Mouse (Mus musculus) intestine, postnatal 0 days (tissue): ENCODE data around the gene Uap1l1. TPM values are rescaled to one million over a fixed set of nuclear protein-coding genes. Genes with fewer than 3 reads are reported as not detected.

Experiments used
- ATAC-seq: fragments of 200-750 bp; cut with Nextera tagmentation; 2 replicates; pipeline ENCODE4 v1.8.0; 2017; ENCODE audit warnings: mild to moderate bottlenecking, moderate TSS enrichment, moderate library complexity
- H3K27ac ChIP-seq: fragments of 300-500 bp; sonication (generic); 2 replicates; pipeline ENCODE4 v1.5.1; 2014; ENCODE audit warnings: mild to moderate bottlenecking, low read depth, low read length, moderate library complexity
- H3K27me3 ChIP-seq: fragments of 300-500 bp; sonication (generic); replicated peaks from 2 replicates; pipeline ENCODE4 v1.6.1; 2014; ENCODE audit warnings: low read length, mixed read lengths; ENCODE audit not compliant: control insufficient read depth, insufficient read depth
- H3K36me3 ChIP-seq: fragments of 300-500 bp; sonication (generic); 2 replicates; pipeline ENCODE4 v1.6.1; 2014; ENCODE audit warnings: mild to moderate bottlenecking, moderate library complexity; ENCODE audit not compliant: control insufficient read depth, insufficient read depth
- H3K4me1 ChIP-seq: fragments of 300-500 bp; sonication (generic); replicated peaks from 2 replicates; pipeline ENCODE4 v1.6.1; 2014; ENCODE audit warnings: antibody characterized with exemption, low read length, mixed read lengths; ENCODE audit not compliant: control insufficient read depth, insufficient read depth
- H3K4me2 ChIP-seq: fragments of 300-500 bp; sonication (generic); replicated peaks from 2 replicates; pipeline ENCODE4 v1.6.1; 2014; ENCODE audit warnings: low read depth, mild to moderate bottlenecking, moderate library complexity
- H3K4me3 ChIP-seq: fragments of 300-500 bp; sonication (generic); 2 replicates; pipeline ENCODE4 v1.5.1; 2014; ENCODE audit warnings: low read depth, low read length
- H3K9ac ChIP-seq: fragments of 300-500 bp; sonication (generic); 2 replicates; pipeline ENCODE4 v1.6.1; 2014; ENCODE audit warnings: mild to moderate bottlenecking, low read depth, low read length
- H3K9me3 ChIP-seq: fragments of 300-500 bp; sonication (generic); 2 replicates; pipeline ENCODE4 v1.6.1; 2016; ENCODE audit warnings: mixed run types; ENCODE audit not compliant: control insufficient read depth
- CTCF ChIP-seq: sonication (generic); IDR thresholded peaks from 2 replicates; pipeline ENCODE4 v1.5.1; 2016; ENCODE audit warnings: low read depth, mild to moderate bottlenecking, control low read depth, antibody characterized with exemption, moderate library complexity
- WGBS: fragments of 180-500 bp; shearing (Covaris S2); extraction: QIAGEN DNeasy Blood & Tissue Kit; methylation state at CpG from one replicate; pipeline ENCODE4 v1.1.7; 2014; 5-methylcytosine and 5-hydroxymethylcytosine counted together
- polyA plus RNA-seq: library from polyadenylated mRNA; unstranded; fragments of >200 nt; fragmentation: Nextera tagmentation; extraction: Ambion mirVana; gene quantifications from 2 replicates; pipeline ENCODE4 v1.2.1, GENCODE M21; 2015

Gene Uap1l1
- polyA plus RNA-seq, 1 experiment from 2014 or later, result 668 TPM

DNA sequence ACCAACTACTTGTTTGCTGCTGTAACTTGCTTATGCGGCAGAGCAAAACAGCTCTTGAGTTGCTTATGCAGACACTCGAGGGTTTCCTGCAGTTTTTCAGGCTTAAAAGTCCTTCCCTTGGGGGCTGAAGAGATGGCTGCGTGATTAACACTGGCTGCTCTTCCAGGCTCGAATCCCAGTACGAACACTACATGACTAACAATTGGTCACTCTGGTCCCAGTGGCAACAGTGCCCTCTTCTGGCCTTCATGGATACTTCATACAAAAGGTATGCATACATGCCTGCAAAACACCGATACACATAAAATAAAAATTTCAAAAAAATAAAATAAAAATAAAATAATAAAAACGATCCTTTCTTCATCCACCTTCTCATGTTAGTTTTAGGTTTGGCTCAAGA is 37.0 kb downstream of the Uap1l1 start:
- no peaks in the 10 kb centered on the region for H3K36me3 ChIP-seq
- WGBS, result 41% methylated on average over 7 of the region's 7 CpGs
- no peak overlapping the region for H3K27ac ChIP-seq
- peak; percentile 76 for TF ChIP-seq CTCF
- H3K4me2 ChIP-seq, result no peak overlapping the region
- no peaks in the 10 kb centered on the region for H3K9me3 ChIP-seq
- no peaks in the 10 kb centered on the region for H3K27me3 ChIP-seq
- no peak overlapping the region for H3K4me3 ChIP-seq
- H3K9ac ChIP-seq, result no peak overlapping the region
- no peak for ATAC-seq
- H3K4me1 ChIP-seq, result peaks cover under 1% of the 10 kb centered on the region; the same call in 1 of the 2 replicates

DNA sequence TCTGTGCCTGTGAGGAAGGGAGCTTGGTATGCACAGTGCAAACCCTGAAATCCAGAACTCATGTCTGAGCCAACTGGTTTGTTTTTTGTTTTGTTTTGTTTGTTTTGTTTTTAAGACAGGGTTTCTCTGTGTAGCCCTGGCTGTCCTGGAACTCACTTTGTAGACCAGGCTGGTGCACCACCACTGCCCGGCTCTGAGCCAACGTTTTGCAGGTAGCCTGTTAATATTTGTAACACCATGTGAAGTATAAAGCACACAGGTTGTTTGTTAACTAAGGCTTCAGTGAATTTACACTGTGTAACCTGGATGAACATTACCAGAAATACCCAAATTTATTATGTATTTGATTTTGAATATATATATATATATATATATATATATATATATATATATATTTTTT is 39.4 kb downstream of the Uap1l1 start:
- 73% methylated on average over 2 of the region's 2 CpGs for WGBS
- H3K36me3 ChIP-seq, result no peaks in the 10 kb centered on the region
- no peak for ATAC-seq

DNA sequence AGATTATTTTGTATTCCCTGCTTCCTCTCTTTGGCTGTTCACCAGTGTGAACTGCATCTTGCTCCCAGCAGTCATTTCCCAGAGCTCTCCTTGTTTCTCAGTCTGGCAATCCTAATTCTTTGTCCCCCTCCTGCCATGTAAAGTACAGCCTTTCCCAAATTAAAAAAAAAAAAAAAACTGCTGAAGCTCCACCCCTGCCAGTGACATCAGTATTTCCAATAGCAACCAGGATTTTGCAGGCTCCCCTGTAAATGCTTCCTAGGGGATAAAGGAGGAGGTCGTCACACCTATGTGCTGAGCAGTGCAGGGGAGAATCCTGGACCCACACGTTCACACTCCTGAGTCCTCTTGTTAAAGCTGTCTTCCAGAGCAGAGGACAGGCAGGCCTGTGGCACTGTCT is 45.4 kb downstream of the Uap1l1 start:
- Histone ChIP-seq H3K4me2 (no peak overlapping the region), H3K4me3 (no peak overlapping the region), H3K27ac (no peak overlapping the region), H3K27me3 (peaks cover 34% of the 10 kb centered on the region), H3K36me3 (no peaks in the 10 kb centered on the region), H3K9ac (no peak overlapping the region), H3K9me3 (no peaks in the 10 kb centered on the region), H3K4me1 (peaks cover 2% of the 10 kb centered on the region; the same call in 1 of the 2 replicates)
- 44% methylated on average over 2 of the region's 2 CpGs for WGBS
- TF ChIP-seq CTCF, result no peak
- ATAC-seq, result no peak

More for the DNA sequence above, 39.4 kb downstream of the Uap1l1 start:
- Histone ChIP-seq H3K9ac (no peak overlapping the region), H3K4me1 (no peaks in the 10 kb centered on the region), H3K27ac (no peak overlapping the region), H3K4me3 (no peak overlapping the region), H3K27me3 (0 out of 2 replicates have a peak, but pooled peaks cover 5% of the 10 kb centered on the region), H3K4me2 (no peak overlapping the region), H3K9me3 (no peaks in the 10 kb centered on the region)
- no peak for TF ChIP-seq CTCF

DNA sequence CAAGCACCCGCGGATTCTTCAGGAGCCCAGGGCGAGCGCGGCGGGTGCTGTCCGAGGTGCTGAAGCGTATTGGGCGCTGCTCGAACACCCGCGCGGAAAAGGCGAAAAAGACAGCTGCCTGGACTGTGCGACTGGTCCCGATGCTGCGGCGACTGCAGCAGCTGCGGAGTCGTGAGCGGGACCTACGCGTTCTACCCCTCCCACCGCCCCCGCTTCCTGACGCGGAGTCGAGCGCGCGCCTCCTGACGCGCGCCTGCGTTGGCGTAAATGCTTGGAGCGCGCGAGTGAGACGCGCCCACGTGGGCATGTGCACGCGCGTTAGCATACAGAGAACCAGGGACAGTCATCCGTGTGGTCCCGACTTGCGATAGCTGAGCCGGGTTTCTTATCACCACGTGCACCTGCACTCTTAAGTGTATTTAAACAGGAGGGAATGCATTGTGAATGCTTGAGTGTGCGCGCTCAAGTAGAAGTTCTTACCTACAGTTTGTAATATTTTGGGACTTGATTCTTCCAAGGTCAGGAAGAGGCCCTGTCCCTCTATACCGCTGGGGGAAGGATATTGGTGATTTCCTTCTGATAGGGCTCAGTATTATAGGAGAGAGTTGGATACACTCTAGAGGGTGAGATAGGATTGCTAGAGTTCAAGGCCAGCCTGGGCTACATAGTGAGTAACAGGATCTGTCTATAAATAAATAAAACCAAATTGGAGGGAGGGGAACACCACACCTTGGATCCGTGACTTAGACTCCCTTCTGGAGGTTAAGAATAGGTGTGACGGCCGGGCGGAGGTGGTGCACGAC is 46.3 kb downstream of the Uap1l1 start, which contains the start of gene Grin1:
Grin1 (minus strand) TSS at position 217 of the 803 bp plus-strand sequence.
- TF ChIP-seq CTCF, result no peak
- 8% methylated on average over 58 of the region's 58 CpGs for WGBS
- ATAC-seq, result peak; percentile 55

DNA sequence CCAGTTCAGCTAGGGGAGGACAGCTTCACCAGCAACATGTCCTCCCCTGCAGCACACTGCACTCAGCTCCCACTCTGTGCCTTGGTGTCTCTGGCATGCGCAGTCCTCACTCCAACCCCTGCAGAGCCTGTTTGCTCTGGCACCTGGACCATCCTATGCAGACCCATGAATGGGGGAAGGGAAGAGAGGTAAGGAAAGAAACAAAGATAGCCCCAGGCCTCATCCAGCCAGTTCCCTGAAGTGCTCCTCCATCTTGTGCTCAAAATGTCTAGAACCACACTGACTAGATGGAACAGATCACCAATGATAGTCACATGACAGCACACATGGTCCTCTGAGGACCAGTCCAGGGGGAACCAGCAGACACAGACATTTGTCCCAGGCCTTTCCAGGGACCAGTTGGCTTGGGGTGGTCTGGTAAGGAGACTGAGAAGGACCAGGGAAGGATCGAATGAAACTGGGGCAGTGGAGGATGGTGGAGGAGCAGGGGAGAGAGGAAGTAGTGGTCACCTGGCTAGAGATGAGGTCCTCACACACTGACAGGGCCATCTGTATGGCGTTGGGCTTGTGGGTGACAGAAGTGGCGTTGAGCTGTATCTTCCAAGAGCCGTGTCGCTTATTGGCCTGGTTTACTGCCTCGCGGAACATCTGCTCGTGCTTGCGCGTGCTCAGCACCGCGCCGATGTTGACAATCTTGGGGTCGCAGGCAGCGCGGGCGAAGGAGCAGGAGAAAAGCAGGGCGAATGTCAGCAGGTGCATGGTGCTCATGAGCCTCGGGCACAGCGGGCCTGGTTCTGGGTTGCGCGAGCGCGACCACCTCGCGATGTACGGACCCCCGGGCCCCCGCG is 47.1 kb downstream of the Uap1l1 start:
- 4% methylated on average over 31 of the region's 31 CpGs for WGBS
- peaks cover 2% of the 10 kb centered on the region; the same call in 1 of the 2 replicates for H3K4me1 ChIP-seq
- ATAC-seq, result no peak
- no peak for TF ChIP-seq CTCF
- H3K27me3 ChIP-seq, result peaks cover 36% of the 10 kb centered on the region
- H3K9me3 ChIP-seq, result no peaks in the 10 kb centered on the region
- H3K4me2 ChIP-seq, result peak overlapping the region; percentile 61
- H3K9ac ChIP-seq, result no peak overlapping the region
- no peak overlapping the region for H3K27ac ChIP-seq
- H3K4me3 ChIP-seq, result peak overlapping the region; percentile 30
- H3K36me3 ChIP-seq, result no peaks in the 10 kb centered on the region

More for the DNA sequence above, 46.3 kb downstream of the Uap1l1 start, which contains the start of gene Grin1:
- H3K9me3 ChIP-seq, result no peaks in the 10 kb centered on the region
- no peaks in the 10 kb centered on the region for H3K36me3 ChIP-seq
- peak within 1 kb of the TSS; percentile 30 for H3K4me3 ChIP-seq
- H3K27me3 ChIP-seq, result peaks cover 34% of the 10 kb centered on the region
- peaks cover 2% of the 10 kb centered on the region; the same call in 1 of the 2 replicates for H3K4me1 ChIP-seq
- H3K4me2 ChIP-seq, result peak within 1 kb of the TSS; percentile 61
- no peak within 1 kb of the TSS for H3K27ac ChIP-seq
- no peak within 1 kb of the TSS for H3K9ac ChIP-seq

DNA sequence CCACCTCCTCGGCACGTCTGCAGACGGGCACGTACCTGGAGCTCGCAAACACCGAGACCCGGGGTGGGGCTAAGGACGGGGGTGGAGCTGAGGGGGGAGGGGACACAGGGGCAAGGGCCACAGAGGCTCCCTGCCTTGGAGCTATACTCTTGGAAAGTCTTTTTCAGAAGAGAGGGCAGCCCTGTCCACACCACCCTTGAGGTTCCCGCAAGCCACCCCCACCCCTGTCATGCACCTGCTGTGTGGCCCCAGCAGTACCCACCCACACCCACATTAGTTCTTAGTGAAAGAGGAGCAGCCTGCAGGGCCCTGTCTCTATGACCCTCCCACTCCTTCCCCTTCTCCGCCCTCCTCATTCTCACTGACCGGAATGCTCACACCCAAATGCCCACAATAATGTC is 54.0 kb downstream of the Uap1l1 start:
- no peaks in the 10 kb centered on the region for H3K9me3 ChIP-seq
- no peaks in the 10 kb centered on the region for H3K4me1 ChIP-seq
- peaks cover 25% of the 10 kb centered on the region for H3K27me3 ChIP-seq
- peak overlapping the region; percentile 64 for H3K4me2 ChIP-seq
- no peaks in the 10 kb centered on the region for H3K36me3 ChIP-seq
- no peak for TF ChIP-seq CTCF
- WGBS, result 4% methylated on average over 11 of the region's 11 CpGs
- H3K4me3 ChIP-seq, result peak overlapping the region; percentile 28
- peak; percentile 72 for ATAC-seq
- no peak overlapping the region for H3K9ac ChIP-seq
- no peak overlapping the region for H3K27ac ChIP-seq
